Mouse (Mus musculus) bone marrow macrophage, adult 2 months (primary cell): ENCODE measurements around the gene Dgcr6.

Experiments
- CTCF ChIP-seq: IDR thresholded peaks from 2 replicates; pipeline ENCODE4 v1.5.1; 2012; ENCODE audit warnings: low read depth, mild to moderate bottlenecking, low read length, moderate library complexity
- POLR2A ChIP-seq: IDR thresholded peaks from 2 replicates; pipeline ENCODE4 v1.6.1; 2012; ENCODE audit warnings: mild to moderate bottlenecking, low read depth, low read length, borderline replicate concordance

DNA sequence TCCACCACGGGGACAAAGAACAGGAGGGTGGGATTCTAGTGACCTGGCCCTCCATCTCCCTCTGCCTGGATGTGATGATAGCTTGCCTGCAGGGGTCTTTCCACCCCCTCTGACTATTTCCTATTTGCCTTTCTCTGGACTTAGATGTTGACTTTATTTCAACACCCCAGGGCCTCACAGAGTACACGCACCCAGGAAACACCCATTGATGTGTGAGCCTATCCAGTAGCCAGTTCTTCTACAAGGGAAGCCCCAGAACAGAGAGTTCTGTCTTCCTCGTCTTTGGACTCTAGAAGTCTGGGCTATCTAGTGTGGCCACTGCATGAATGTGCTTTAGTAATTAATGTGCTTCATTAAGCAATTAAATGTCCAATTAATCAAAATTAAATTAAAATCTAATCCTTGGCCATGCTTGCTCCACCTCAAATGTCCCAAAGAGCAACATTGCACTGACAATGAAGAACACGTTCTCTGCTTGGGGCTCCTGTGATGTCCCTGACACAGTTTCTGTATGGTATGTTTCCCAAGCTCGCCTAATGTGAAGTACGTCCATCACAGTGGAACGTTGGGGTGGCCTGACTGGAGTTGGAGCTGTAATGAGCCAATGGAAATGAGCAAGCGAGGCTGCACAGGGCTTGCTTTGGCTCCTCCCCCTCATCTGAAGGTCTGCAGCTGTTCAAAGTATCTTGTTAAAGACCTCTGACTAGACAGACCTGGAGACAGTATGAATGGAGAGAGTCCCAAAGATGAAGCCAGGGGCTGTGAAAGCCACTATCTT lies 29.7 kb upstream of the Dgcr6 start:
- TF ChIP-seq CTCF (no peak), POLR2A (no peak)
